Mouse (Mus musculus): ENCODE results near the gene Cpne8. TPM values are rescaled to one million over a fixed set of nuclear protein-coding genes. Genes with fewer than 3 reads are reported as not detected.
"Not testable (repeated sequence)": the region's sequence is repeated elsewhere in the genome, so short reads cannot be mapped to it uniquely, and the experiment has no call there.

Gene Cpne8
- total RNA-seq, 2 experiments from 2014 or later, result 6.8 to 8.9 TPM

DNA sequence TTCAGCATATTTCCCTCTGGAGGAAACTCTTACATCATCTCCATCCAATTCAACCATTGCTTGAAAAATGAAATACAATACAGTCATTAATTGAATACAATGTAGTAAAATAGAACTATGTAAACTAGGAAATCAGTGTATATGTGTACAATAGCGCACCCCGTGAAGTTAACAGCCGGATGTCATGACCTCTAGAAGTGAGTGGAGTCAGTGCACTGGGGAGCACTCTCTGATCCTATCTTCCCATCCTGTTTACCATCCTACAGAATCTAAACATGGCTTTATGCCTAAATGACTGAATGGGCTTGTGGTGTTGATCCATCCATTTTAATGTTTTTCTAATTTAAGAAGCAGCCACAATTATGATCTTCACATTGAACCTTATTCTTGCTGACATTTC lies 182.2 kb downstream of the Cpne8 start:
- DNase-seq, result no peak
- intact Hi-C loops (cut with DNase I), result no loop called here

DNA sequence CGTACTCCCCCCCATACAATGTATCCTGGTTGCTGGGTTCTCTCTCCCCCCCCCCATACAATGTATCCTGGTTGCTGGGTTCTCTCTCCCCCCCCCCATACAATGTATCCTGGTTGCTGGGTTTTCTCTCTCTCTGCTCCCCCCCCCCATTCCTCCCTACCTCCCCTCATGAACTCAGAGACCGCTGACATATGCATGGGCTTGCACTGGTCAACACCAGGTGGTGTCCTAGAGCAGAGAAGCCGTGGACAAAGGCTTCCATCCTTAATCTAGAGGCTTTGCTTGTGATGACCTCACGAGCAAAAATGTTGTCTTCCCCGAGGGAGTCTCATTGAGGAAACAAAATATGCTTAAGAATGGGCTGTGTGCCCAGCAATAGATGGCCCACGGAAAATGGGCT lies 187.7 kb downstream of the Cpne8 start:
- intact Hi-C loops (cut with DNase I), result no loop called here
- DNase-seq, result no peak

DNA sequence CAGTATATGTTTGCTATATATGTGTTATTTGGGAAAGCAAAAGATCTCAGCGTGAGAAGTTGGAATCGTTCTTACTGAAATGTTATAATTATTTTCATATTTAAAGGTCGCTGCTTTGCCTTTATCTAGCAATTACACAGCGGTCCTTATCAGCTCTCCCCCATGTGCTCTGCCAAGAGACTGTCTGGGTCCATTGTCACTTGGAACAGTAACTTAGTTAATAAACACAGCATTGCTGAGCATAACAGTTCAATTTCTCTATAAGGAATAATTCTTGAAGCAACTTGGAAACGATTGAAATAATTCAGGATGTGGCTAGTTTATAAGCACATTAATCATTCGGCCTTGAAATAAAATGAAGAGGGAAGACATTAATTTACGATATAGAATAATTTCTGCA lies 189.0 kb downstream of the Cpne8 start:
- intact Hi-C loops (cut with DNase I), result no loop called here
- DNase-seq, result no peak

DNA sequence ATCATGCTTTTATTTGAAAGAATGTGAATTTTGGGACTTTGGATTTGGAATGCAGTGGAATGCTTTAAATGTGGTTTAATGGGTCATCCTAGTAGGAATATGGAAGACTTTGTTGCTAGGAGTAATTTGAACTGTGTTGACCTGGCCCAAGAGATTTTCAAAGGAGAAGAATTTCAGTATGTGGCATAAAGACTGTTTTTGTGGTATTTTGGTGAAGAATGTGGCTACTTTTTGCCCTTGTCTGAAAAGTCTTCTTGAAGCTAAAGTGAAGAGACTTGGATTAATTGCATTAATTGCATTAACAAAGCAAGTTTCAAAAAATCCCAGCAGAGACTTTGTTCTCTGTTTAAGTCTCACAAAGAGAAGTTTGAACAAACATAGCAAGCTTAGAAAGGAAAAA lies 208.7 kb downstream of the Cpne8 start:
- DNase-seq; intact Hi-C loops (cut with DNase I): not testable (repeated sequence)

DNA sequence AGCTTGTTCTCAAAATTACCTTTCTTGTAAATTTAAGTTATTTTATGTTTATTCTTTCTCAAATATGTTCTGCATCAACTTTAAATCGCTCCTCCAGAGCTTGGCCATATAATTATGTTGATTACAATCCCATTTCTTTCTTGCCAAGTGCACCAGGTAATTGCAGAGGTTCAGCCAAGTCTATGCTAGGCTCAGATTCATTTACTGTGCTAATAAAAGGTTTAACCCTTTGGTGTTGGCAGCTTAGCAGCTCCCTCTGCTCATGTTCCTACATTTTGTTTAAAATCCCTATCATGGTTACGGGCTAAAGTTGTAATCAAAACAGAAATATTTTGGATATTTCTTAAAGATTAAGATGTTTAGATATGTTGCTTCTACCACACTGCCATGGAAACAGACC lies 216.0 kb downstream of the Cpne8 start:
- no peak for DNase-seq
- intact Hi-C loops (cut with DNase I), result no loop called here

DNA sequence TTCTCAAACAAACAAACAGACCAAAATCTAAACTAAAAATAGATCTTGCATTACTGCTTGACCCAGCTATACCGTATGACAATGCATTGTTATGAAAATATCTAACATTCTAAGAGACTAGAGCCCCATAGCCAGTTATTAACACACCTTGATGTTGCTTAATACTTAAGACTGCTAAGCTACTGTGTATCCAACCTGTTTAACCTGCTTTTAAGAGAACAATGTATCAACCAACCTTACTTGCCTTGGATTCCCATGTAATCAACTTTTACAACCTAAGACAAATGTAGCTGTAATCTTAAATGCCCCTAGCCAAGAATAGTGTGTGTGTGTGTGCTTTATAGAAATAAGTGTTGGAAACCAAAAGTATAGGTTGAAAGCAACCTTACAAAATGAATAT lies 233.2 kb downstream of the Cpne8 start:
- no peak for DNase-seq
- intact Hi-C loops (cut with DNase I), result no loop called here
